Mouse (Mus musculus): ENCODE measurements around the gene Arg2. TPM values are rescaled to one million over a fixed set of nuclear protein-coding genes. Genes with fewer than 3 reads are reported as not detected.
"Not testable (repeated sequence)": the region's sequence is repeated elsewhere in the genome, so short reads cannot be mapped to it uniquely, and the experiment has no call there.

The Arg2 gene
- total RNA-seq, 2 experiments from 2014 or later, result 13.6 to 14.0 TPM

DNA sequence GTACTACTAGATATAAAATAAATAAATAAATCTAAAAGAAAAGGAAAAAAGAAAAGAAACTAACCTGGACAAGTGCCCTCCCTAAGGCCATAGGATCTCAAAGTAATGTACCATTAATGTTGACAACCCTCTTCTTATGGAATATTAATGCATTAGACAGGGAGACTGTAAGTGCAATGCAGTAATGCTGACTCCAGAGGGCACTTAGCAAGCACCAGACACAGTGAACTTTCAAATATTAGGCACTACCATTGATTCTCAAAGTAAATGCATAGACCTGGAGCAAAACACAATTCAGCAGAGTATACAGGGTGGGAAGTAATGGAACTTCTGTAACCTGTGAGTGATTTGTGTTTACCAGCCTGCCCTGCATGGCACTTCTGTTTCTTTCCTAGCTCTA, 38.6 kb downstream of the Arg2 start:
- intact Hi-C loops (cut with DNase I), result loop anchor here (5.0 kb wide), 1 partner anchor 98 kb away; no protein-coding TSS in a partner anchor
- DNase-seq, result no peak

DNA sequence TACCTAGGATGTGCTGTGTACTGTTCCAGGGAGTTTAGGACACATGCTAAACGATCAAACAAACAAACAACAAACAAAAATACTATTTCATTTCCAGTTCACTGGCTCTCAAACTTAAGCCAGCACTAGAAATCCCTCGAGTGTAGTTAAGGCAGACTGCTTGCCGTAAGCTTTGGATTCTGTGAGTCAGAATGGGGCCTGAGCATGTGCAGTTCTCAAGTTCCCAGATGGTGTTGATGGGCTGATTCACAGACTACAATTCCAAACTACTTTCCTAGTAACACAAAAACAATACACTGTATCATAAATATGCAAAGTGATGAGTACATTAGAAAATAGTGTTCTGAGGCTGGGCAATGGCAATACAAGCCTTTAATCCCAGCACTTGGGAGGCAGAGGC, 39.8 kb downstream of the Arg2 start:
- DNase-seq, result no peak
- intact Hi-C loops (cut with DNase I), result no loop called here

DNA sequence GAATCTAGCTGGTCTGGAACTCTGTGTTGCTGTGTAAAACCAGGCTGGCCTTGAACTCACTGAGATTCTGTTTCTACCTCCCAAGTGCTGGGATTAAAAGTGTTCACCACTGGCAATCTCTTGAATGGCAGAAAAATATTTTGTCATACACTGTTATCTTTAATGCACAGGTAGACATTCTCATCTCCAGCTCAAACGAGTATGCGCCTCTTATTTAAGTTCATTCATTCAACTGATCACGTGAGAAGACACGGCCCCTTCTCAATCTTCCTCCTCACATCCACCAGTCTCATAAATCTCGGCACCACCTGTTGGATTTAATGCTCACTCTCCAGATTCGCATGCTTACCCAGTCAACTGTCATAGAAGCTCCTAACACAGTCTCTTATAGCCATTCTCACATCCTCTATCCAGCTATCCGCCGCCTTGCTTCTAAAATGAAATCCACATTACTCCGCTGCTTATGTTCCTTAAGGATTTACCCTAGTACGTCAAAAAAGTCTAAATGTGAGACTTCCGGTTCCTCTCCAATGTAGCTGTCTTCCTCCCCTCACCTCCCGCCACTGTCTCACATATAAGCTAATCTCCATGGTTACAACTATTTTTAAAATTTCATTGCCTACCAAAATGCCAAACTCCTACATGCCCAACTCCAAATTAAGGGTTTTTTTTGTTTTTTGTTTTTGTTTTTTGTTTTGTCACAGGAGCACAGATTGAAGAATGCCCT, 40.9 kb downstream of the Arg2 start:
- intact Hi-C loops (cut with DNase I), result no loop called here
- no peak for DNase-seq

DNA sequence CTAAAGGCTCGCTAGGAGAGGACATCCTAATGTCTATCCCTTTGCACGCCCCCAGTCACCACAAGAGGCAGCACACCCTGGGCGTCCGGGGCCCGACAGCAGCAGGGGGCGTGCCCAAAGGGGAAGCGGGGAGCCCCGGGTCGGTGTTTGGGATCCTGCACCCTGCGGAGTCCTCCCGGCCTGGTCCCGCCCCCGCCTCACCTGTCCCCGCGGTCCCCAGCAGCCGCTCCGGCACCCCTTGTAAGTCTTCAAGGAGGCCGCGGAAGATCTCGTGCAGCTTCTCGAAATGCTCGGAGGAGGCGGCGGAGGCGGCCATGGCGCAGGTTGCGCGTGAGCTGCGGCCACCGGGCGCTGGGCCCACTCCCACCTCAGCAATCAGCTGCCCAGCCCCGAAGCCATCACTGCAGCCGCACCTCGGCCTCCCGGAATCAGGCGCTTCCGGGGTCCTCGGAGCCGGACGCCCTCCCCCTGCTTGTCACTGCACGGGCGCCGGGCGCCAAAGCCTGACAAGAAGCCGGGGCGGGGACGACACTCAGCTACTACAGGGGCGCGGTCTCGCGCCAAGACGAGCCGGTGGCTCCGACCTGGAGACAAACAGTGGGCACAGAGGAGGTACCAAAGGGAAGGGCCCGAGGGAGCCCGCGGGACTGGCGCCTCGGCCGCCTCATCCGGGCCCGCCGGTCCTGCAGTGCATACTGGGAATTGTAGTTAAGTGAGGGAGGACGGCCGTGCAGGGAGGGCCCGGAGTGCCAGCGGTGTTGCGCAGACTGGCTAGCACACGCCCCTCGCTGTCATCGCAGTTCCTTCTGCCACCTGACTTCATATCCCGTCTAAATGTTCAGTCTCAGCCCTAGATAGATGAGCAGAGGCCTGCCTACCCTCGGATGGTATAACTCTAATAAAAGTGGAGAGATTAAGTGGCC, 41.7 kb downstream of the Arg2 start, which contains the start of gene Vti1b:
Gene Vti1b, minus strand, starts transcription at position 649 of the 923 bp plus-strand sequence.
- peak; percentile 87 for DNase-seq
- intact Hi-C loops (cut with DNase I), result no loop called here

DNA sequence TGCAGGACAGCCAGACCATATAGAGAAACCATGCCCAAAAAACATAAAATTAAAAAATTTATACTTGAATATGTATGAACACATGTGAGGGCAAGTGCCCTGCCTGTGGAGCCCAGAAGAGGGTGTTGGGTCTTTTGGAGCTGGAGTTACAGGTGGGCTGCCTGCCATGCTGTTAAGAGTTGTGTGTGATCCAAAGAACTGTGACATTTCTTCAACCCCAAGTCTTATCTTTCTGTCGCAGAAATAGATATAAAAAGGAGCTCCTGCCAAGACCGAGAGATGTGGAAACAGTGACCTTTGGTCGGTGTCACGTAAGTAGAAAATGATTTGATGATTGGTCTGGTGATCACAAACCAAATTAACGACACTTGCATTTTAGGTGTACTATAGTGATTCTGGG, 43.1 kb downstream of the Arg2 start:
- intact Hi-C loops (cut with DNase I), result no loop called here
- DNase-seq, result no peak

DNA sequence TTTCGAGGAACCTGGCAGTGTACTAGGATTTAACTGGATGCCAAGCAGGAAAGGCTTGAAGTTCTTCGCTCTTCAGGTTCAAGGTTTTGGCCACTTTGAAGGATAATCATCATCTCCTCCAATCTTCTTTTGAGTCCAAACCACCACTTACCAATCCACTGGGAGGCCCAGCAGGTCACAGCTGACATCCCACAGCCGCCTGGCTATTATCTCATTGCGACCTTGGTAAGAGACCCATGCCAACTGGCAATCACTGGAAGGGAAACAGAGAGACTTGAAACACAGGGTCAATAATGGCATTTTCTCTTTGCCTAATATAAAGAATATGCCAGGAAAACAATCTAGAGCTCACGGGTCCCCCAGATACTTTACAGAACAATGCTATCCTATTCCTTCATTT, 45.4 kb downstream of the Arg2 start:
- no peak for DNase-seq
- intact Hi-C loops (cut with DNase I), result no loop called here

DNA sequence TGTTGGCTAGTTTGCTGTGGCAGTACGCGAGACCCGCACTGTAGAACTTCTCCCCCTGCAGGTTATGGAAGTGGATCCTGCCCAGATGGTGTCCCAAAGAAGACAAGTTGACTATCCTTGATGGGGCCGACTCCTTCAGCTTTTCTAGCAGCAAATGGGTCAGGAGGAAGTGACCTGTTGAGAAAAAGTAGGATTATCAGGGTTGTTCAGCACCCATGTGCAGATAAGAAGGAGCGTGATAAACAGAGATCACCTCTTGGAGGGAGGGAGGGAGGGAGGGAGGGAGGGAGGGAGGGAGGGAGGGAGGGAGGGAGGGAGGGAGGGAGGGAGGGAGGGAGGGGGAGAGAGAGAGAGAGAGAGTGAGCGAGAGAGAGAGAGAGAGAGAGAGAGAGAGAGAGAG, 54.6 kb downstream of the Arg2 start:
- DNase-seq; intact Hi-C loops (cut with DNase I): not testable (repeated sequence)

DNA sequence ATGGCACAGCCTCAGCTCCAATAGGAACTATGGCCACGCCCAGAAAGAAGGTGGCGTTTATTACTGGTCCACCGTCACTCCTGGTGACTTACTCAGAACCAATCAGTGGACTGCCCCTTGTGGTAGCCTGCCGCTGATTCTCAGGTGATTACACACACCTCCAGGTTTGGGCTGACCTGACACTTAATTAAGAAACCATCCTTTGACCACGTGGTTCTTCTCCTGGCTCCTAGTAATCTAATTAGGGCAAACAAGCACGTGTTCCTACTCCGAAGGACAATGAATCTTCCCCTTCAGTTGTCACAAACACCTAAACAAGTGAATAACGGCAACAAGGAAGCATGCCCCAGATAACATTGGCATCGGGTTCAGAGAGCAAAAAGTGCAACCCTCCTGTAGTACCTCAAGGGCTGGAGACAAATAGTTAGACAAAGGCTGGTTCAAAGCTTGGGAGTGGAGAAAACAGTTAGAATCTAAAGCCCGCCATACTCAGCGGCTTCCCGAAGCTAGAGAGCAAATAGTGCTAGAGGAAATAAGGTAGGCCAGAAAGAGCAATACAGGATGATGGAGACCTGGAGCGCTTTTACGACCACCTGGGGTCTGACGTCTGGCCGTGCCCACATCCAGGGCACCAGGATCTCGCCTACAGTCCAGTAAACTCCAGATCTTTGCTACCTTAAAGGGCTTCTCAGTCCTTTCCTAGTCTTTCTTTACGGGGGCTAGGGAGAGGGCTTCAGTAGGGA, 60.5 kb downstream of the Arg2 start:
- DNase-seq, result peak; percentile 67
- intact Hi-C loops (cut with DNase I), result no loop called here

DNA sequence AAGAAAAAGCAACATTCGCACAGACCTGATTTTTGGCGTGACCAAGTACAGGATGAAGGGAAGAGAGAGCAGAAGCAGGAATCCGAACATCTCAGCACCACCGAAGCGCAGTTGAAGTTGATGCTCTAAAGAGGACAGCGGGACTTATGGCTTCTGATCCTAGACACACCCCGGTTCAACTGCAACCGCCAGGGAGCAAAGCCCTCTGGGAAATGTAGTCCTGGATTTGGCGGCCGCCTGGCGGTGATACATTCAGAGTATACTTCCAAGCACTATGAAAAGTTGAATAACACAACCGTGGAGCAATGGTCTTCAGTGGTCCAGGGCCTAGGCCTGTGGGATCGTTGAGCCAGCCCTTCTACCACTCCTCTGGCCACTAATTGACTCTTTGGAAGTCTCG, 61.1 kb downstream of the Arg2 start:
- peak; percentile 79 for DNase-seq
- intact Hi-C loops (cut with DNase I), result no loop called here

DNA sequence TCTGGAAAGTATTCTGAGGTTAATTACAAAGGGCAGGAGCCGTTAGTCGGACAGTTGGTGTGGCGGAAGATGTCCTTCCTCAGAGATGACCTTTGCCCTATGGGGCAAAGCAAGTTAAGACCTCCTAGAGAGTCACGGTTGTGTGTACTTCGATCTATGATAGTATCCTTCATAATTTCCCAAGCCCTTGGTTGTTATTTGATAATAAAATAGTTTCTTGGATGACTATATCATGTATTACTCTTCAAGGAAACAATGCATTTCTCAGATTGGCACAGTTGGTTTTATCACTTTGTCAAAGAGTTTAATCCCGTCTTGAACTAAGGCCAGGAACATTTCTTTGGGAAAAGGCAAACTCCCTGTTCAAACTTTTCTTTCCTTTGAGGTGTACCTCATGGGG, 61.6 kb downstream of the Arg2 start, which contains the start of gene Rdh11:
Gene Rdh11, minus strand, starts transcription at position 101 of the 400 bp plus-strand sequence.
- no peak for DNase-seq
- intact Hi-C loops (cut with DNase I), result no loop called here

DNA sequence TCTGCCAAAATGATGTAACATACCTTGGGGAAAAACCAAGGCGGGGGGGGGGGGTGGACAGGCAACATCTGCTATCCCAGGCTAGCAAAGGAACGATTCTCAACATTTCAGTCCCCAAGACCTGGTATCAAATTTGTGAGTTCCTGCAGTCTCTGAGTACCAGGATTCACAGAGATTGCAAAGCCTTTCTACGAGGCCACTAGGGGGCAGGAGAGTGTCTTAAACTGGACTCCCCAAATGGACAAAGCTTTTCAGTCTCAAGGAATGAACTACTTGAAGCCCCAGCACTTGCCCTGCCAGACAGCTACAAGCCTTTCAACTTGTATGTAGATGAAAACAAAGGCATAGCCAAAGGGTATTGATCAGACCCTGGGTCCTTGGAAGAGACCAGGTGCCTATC, 62.9 kb downstream of the Arg2 start:
- DNase-seq, result peak; percentile 77

DNA sequence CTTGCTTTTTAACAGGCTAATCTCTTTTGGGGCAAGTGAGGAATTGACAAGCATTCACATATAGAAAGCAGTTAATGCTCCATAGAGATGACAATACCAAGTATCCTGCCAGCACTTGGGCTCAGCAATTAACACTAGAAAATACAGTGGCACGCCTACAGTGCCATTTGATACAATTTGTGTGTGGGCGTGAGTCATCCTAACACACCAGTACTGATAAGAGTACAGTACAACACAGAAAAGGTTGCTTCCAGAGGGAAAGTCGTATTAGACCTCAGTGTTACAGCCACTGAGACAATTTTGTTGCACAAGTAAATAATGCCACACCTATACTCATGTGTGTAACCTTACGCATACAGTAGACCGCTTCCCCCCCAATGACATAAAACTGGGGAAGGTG, 66.5 kb downstream of the Arg2 start:
- intact Hi-C loops (cut with DNase I), result no loop called here

More for the DNA sequence above, 62.9 kb downstream of the Arg2 start:
- intact Hi-C loops (cut with DNase I), result no loop called here

DNA sequence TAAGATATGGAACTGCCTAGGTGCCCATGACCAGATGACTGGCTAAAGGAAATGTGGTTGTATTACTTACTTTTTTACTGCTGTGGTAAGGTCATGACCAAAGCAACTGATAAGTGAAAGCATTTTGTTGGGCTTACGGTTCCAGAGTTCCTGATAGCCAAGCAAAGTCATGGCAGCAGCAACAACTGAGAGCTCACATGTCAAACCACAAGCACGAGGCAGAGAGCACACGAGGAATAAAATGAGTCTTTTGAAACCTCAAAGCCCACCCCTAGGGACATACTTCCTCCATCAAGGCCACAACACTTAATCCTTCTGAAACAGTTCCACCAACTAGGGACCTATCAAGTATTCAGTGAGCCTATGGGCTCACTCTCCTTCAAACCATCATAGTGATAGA, 71.3 kb downstream of the Arg2 start:
- DNase-seq, result no peak

More for the DNA sequence above, 66.5 kb downstream of the Arg2 start:
- DNase-seq, result no peak

More for the DNA sequence above, 71.3 kb downstream of the Arg2 start:
- intact Hi-C loops (cut with DNase I), result no loop called here

Other genes starting within 250 kb of the Arg2 start
- under 1 TPM; 0.81 to 0.88 TPM for gene Plek2, start 223.8 kb upstream of the Arg2 start, total RNA-seq (2021)
- gene Tmem229b, start 123.2 kb upstream of the Arg2 start, total RNA-seq (2021), result 100 to 1,000 TPM; 116 to 121 TPM
- gene Plekhh1, start 101.6 kb upstream of the Arg2 start, total RNA-seq (2021), result 1 to 10 TPM; 3.3 to 3.5 TPM
- 1 to 10 TPM; 8.9 to 9.5 TPM for gene Pigh, start 41.1 kb upstream of the Arg2 start, total RNA-seq (2021)
- gene Vti1b, start 41.9 kb downstream of the Arg2 start, total RNA-seq (2021), result 100 to 1,000 TPM; 153 to 159 TPM
- 10 to 100 TPM; 41.4 to 43.2 TPM for gene Rdh11, start 61.5 kb downstream of the Arg2 start, total RNA-seq (2021)
- 1 to 10 TPM in 1 of 2 experiments, under 1 TPM in 1; 0.84 to 1.3 TPM for gene Rdh12, start 78.1 kb downstream of the Arg2 start, total RNA-seq (2021)
- 10 to 100 TPM; 23.1 to 26.3 TPM for gene Zfyve26, start 165.5 kb downstream of the Arg2 start, total RNA-seq (2021)
- under 1 TPM; 0.56 to 0.84 TPM for gene Rad51b, start 166.5 kb downstream of the Arg2 start, total RNA-seq (2021)

Data from left cerebral cortex, postnatal 4 days (tissue).